Mouse (Mus musculus): ENCODE measurements around the gene Nsun6.

GRCm38 (mm10) chr2:15096514-15097090 is 41.7 kb upstream of the Nsun6 start:
- no peak for TF ChIP-seq CTCF (IDR thresholded peaks at IDR 0.05; ENCODE audit: control insufficient read depth, insufficient read depth, insufficient replicate concordance, low read depth, low read length)
- no peak for TF ChIP-seq POLR2A (IDR thresholded peaks at IDR 0.05; ENCODE audit: control insufficient read depth, low read depth, low read length)

Measured in testis, adult 2 months (tissue).